Mouse (Mus musculus): ENCODE results near the gene Zcchc14.
"Not testable (repeated sequence)": the region's sequence is repeated elsewhere in the genome, so short reads cannot be mapped to it uniquely, and the experiment has no call there.

Gene Zcchc14

DNA sequence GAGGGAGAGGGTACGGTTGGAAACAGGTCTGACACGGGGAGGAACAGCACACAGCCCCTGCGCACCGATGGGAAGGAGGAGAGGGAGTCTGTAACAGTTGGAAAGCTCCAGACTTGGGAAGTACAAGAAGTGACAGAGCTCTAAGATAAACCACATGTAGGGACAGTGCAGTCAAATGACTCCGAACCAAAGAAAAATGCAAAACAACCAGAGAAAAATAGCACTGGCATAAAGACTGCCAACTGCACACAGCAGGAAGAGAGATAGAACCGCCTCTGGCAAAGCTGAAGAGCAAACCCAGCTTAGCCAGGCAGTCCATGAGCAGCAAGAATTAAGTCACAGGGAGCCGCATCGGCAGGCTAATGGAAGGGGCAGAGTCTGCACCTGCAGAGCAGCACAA lies 29.7 kb downstream of the Zcchc14 start:
- DNase-seq (ENCODE audit: low spot score in 2 of 2), result no peak

DNA sequence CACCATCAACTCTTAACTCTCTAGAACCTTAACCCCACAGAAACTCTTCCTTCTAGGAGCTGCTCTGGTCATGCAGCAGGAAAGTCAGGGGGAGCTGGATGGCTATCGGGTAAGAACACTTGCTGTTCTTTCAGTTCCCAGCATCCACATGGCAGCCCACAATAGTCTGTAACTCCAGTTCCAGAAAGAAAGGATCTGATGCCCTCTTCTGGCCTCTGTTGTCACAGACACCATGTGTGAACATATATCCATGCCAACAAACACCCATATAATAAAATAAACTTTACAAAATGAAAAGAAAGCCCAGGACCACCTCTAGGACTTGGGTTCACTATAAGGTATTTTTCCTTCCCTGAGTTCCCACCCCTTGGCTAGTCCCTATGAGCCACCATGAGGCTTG lies 30.8 kb downstream of the Zcchc14 start:
- no peak for DNase-seq (ENCODE audit: low spot score in 2 of 2)

DNA sequence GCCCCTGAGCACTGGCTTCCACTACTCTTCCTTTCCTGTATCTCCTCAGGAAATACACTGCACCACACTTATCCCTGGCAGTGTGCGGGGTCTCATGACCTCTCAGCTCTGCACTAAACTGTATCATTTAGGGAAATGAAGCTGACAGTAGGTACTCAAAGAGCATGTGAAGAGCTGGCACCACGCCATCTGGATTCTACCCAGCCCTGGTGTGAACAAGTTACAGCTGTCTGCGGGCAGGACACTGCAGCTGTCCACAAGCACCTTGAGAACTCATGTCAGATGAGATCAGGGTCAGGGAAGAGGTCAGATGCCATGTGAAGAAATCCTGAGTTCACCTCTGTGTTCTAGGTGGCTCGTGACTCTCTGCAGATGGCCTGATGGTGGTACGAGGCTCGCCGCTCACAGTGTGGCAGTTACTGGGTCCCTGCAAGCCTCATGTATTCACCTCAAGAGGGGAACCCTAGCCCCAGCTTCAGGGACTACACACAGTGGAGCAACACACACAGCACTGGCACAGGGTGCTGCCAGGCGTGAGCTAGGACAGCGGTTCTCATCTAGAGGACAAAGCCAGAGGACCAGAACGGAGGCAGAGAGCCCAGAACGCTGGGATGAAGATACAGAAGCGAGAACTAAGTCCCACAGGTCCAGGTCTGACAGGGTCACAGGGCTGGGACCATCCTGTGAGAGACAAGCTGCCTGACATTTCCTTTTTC lies 31.7 kb downstream of the Zcchc14 start:
- no peak for DNase-seq (ENCODE audit: low spot score in 2 of 2)

DNA sequence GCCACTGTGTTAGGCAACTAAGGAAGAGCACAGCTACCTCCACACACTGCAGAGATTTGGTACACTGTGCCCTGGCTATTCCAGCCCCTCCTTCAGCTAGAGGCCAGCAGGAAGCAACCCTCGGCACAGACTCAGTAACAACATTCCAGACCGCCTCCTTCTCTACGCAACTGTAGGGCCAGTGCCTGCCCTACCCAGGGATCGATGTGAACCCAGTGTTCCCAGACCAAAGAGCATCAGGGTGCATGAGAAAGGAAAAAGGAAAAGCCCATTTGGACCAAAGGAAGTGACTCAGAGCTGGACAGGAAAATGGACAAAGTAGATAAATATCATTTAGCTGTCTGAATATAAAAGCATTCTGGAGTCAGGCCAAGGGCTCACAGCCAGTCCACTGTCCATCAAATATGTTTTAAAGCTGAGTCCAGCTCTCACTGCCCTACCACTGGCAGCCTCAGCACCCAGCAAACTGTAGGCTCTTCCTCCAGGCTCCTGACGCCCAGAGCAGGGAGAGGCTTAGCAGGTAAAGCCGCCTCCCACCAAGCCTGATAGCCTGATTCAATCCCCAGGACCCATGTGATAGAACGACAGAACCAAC lies 33.2 kb downstream of the Zcchc14 start:
- no peak for DNase-seq (ENCODE audit: low spot score in 2 of 2)

DNA sequence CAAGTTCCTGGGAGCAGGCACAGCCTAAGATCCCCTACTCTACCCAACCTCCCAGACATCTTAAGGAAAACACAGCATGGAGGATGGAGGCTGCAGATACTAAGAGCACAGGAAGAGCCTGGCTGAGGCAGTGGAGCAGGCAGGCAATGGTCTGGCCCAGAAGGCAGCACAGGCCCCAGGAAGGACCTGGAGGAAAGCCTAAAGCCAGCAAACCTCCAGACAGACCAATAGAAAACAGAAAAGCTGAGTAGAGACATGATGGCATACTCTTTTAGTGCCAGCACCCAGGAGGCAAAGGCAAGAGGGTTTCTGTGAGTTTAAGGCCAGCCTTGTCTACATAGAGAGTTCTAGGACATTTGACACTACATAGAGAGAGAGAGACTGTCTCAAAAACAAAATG lies 39.3 kb downstream of the Zcchc14 start:
- DNase-seq (ENCODE audit: low spot score in 2 of 2), result no peak

DNA sequence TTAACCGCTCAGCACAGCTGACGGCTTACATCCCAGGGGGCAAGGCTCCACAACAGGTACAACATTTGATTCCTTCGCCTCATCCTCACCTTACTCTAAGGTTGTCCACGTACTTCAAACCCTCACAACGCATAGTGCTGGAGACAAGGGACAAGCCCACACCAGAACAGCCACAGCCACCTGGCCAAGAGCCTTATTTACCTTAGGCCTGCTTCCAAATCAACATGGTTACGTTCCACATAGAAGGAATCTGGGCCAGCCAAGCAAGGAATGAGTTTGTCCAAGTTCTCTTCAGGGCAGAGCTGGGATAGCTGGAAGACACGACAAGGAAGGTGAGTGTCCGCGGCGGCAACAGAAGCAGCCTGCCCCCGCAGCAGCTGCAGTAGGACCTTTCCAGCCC lies 42.8 kb downstream of the Zcchc14 start:
- DNase-seq (ENCODE audit: low spot score in 2 of 2), result no peak

DNA sequence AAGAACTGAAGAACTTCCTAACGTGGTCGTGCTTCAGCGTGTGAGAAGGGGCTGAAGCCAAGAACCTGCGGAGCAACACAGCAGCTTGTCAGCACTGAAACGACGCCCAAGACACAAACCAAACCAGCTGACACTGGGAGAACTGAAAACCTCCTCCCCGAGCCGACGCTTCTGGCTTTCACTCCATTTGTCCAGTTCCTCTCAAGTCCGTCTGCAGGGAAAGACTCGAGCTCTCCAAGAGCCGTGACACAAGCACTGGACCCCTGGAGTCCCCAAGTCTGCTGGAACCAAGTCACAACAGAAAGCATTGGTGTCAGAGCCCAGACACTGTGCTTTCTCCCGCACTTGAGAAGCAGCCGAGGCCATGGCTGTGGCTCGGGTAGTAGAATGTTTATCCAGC lies 43.5 kb downstream of the Zcchc14 start:
- no peak for DNase-seq (ENCODE audit: low spot score in 2 of 2)

DNA sequence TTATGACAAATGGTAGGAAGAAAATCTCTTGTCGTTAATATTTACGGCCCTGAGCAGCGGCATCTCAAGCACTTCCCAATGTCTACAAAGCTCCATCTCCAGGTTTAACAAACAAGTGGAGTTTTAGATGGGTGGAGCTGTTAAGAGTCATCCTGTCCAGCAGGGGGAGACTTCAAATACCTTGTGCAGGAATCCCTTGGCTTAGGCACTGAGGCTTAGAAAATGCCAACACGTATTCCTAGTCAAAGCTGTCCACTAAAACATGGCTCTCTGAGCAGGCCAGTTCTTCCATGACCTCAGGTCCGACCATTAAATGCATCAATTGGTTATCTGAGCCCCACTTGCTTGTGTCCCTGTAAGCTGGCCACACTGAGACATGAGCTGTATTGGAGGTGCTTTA lies 45.0 kb downstream of the Zcchc14 start:
- no peak for DNase-seq (ENCODE audit: low spot score in 2 of 2)

DNA sequence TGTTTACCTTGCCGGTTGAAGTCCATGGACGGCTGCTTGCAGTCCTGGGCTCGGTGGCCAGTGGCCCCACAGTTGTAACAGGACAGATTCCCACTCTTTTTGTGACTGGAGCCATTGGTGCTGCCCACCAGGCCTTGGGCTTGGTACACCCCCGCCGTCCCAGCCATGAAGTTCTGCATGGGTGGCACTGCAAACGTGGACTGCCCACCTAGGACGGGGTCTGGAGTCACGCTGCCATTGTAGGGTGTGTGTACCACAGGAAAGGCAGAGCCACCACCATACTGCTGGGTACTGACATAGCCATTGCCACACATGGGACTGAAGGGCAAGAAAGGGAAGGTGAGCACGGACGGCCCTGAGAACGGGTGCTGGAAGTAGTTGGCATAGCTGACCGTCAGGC lies 48.9 kb downstream of the Zcchc14 start:
- no peak for DNase-seq (ENCODE audit: low spot score in 2 of 2)

DNA sequence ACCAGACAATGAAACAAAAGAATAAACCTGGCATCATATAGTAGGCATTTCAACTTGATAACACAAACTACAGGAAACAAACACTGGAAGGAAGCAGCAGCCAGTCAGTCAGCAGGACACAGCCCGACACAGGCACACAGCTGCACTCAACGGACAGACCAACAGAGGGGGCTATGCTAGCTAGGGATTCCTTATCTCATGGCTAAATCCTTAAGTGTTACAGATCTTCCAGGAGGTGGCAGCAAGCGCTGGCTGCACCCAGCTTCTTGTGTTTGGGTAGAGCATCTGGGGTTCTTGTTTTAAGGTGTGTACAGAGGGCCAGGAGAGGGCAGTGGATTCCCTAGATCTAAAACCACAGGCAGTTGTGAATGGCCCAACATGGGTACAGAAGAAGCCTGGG lies 49.8 kb downstream of the Zcchc14 start:
- DNase-seq (ENCODE audit: low spot score in 2 of 2), result peak in 1 of 2 experiments; percentile 43

DNA sequence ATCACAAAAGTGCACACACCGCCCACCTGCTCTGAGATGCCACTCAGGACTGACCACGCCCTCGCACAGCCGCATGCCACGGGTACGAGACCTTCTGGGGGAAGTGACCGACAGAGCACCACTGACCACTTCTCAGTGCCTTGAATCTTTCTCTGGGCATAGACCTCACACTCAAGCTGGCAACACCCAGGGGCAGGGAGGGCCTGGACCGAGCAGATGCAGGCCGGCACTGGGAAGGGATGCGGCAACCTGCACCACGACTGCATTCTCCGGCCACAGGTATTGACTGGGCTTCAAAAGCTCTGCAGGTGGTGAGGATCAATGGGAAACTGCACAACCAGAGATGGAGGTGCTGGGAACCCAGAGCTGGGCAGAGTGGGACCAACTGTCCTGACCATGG lies 50.3 kb downstream of the Zcchc14 start:
- no peak for DNase-seq (ENCODE audit: low spot score in 2 of 2)

DNA sequence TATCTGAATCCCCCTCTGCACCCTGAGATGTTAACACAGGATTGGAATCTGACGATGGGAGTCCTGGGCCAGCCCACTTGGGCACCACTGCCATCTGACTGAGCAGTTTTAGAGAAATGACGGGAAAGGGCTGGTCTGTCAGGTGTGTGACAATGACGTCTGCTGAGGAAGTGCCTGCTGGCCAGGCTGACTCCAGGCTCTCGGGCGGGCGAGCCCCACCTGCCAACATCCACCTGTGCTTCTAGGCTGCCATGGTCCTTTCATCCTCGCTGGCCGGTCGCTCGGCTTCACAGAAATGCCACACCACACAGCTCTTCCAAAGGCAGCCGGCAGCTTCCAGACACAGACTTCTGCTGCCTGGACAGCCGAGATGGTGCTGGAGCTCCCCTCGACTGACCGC lies 52.9 kb downstream of the Zcchc14 start:
- DNase-seq (ENCODE audit: low spot score in 2 of 2), result no peak

DNA sequence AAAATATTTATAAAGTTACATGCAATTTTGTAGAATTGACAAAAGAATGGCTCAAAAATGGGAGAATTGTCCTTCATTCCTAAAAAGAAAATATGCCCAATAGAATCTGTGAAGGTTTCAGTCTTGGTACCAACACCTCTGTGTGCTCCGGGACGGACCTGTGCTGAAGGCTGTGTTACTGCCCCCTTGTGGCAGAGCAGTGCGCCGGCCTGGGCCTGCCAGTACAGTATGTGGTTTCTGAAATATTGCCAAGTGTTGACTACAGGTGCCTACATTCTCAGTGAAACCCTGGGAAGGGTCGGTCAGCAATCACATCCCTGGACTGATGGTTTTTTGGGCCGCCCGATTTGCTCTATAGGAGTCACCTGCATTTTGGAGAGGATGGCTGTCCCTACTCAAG lies 53.8 kb downstream of the Zcchc14 start:
- DNase-seq (ENCODE audit: low spot score in 2 of 2), result peak; percentile 71 to 81

DNA sequence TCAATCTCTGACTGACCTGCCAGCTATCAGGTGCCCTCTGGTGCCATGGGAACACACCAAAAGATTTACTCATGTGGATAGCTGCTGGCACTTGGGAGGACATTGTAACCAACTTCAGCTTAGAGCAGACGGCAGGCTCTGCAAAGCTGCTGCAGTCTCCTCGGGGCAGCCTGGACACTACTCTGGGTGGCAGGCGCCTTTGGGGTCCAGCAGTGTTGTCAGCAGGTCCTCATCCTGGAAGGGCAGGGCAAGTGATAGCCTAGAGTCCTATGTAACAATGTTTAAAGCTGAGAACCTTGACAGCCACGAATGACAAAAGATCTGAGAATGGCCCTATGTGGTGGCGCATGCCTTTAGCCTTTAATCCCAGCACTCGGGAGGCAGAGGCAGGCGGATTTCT lies 54.5 kb downstream of the Zcchc14 start:
- DNase-seq (ENCODE audit: low spot score in 2 of 2), result no peak

DNA sequence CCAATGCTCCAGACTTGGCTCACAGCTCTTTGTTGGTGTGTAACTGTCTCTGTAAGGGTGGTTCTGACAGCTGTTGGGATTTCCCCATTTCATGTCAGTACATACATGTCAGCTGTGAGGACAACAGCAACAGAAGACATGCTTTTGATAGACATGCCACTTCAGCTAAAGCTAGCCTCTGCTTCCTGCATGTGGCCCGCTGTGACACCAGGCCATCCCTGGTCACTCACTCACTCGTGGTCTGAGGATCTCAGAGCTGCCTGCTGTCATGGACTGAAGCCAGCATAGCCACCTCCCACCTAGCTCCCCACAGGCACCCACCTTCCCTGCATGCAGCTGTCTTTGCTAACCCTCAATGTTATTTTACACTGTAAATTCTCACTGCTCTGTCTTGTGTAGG lies 55.2 kb downstream of the Zcchc14 start:
- not testable (repeated sequence) for DNase-seq (ENCODE audit: low spot score in 2 of 2)

DNA sequence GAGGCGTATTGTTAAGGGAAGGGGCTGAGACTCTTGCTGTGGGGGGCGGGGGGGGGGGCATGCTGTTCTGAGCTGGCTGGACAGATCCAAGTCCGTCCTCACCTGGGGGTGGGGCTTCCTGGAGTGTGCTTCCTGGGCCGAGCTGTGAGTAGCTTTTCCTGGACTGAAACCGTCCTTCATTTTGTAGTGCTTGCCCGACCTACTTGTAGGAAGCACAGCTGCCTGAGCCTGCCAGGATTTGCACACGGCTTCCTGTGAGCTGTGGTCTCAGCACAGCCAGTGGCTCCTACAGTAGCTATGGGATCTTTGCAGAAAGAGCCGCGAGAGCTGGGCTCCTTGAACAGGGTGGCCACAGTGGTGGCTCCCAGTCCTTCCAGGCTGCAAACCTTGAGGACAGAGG lies 58.7 kb downstream of the Zcchc14 start:
- no peak for DNase-seq (ENCODE audit: low spot score in 2 of 2)

DNA sequence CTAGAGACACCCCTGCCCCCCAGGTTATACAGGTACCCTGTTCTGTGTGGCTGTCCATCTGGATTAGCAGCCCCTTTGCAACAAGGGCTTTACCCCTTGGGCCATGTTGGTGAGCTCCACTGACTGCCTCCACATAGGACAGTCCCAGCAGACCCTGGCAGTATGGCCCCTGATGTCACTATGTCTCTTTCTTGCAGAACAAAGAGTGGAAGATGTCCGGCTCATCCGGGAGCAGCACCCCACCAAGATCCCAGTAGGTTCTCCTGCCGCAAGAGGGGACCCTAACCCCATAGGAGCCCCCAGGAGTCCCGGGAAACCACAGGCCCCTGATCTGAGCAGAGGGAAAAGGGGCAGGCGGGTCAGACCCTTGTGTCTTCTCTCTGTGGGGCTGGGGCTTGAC lies 59.4 kb downstream of the Zcchc14 start:
- no peak for DNase-seq (ENCODE audit: low spot score in 2 of 2)

DNA sequence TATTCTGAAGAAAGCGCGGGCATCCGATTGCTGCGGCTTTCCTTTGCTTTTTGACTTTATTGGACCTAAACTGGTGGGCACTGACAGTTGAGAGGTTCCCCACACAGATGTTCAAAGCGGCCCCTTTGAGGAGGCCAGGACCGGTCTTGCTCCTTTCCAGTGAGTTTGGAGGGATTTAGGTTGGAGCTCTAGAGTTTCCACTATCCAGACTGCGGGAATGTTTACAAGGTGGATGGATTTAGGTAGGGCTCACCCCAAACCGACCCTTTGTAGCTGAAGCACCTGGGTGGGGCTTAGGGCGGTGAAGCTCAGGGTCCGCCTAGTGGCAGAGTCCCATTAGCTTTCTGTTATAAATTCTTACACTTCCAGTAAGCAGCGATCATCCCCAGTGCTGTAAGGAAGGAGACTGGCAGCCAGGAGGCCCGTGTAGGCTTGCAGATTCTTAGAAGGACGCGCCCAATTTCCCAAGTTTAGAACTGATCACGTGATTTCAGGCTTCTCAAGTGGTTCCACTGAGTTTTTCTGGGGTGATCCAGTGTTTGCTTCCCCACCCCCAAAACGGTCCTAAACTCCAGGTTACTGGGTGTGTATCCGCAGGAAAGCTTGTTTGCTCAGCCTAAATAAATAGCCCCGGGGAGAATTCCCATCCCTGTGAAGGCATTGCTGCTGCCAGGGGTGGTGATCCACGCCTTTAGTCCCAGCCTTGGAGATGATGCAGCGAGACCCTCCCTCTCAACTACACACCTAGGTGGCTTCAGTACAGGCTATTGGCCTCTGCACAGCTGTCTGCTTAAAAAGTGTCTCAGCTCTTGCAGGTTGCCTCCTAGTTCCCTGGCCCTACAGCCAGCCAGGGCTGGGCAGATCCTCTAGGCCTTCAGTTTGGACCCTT lies 61.3 kb downstream of the Zcchc14 start:
- DNase-seq (ENCODE audit: low spot score in 2 of 2), result peak in 1 of 2 experiments; percentile 55

DNA sequence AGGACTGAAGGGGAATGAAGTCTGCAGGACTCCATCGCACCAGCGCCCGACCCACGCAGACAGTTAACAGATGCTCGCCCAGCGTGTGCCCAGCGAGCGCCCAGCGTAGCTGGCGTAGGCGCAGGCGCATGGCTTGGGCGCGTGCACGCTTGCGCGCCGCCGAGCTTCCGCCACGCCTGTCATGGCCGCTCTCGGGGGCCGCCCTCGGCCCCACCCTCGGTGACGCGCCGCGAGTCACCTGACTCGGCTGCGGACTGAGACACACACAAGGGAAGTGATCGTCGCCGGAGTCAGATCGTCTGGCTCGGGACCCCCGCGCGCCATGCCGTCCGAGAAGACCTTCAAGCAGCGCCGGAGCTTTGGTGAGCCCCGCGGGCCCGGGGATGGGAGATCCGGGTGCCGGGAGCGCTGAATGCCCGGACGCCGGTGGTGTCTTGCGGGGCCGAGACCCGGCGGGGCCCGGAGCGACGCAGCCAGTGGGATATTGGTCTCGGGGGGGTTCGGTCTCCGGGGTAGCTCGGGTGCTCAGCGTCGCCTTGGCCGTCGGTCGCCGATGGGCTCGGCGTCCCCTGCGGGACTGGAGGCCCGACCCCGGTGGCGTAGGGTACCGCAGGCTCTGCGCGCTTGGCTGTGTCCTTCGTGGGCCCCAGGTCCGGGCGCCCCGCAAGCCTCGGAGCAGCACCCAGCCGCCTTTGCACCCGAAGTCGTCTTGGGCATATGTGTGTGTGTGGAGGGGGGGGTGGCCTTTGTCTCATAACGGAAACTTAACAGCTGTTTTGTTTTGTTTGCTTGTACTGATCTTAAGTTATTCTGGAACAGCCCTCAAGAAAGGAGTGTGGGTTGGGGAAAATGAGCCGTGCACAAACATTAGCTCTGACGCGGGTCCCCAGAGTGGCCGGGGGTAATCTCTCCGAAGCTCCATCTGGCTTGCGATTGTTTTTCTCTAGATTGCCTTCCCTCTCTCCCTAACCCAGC lies 62.2 kb downstream of the Zcchc14 start, which contains the start of gene Map1lc3b:
Gene Map1lc3b, plus strand, starts transcription at position 159 of the 975 bp plus-strand sequence.
- peak; percentile 95 to 97 for DNase-seq (ENCODE audit: low spot score in 2 of 2)

DNA sequence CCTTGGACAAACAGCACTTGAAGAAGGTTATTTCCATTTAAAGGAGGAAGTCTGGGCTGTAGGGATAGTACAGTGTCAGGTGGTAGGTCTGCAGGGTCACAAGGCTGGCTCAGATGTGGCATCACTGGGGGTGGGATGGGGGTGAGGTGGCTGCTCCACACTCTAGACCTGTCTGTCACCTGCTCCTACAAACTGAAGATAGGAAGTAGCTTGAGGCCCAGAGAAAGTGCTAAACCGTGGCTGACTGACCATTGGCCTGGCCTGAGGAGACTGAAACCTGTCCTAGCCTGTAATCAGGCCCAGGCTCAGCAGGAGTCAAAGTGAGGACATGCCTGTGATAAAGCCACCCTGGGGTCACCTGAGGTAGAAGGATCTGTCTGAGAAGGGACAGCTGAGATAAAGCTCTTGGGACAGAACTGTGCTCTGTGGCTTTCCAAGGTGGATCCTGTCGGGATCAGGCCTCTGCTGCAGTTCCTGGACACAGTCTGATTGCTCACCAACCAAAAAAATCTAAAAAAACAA lies 63.4 kb downstream of the Zcchc14 start:
- no peak for DNase-seq (ENCODE audit: low spot score in 2 of 2)

DNA sequence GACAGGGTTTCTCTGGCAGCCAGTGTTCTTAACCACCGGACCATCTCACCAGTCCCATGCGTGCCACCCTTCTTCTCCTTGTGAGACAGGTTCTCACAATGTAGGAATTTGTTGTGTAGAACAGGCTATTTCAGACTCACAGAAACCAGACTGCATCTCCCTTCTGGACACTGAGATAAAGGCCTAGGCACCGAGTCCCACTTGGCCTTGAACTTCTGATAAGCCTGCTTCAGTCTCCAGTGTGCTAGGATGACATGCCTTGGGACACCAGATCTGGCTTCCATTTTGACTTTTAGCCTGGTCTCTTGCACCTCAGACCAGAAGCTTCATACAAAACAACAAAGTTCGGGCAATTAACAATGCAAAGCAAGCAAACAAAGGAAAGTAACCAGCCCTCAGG lies 64.0 kb downstream of the Zcchc14 start:
- DNase-seq (ENCODE audit: low spot score in 2 of 2), result no peak

Data from natural killer cell, adult 2 months (primary cell).